ENCODE assay signal across 1 mouse cellular context in the genomic region with DNA sequence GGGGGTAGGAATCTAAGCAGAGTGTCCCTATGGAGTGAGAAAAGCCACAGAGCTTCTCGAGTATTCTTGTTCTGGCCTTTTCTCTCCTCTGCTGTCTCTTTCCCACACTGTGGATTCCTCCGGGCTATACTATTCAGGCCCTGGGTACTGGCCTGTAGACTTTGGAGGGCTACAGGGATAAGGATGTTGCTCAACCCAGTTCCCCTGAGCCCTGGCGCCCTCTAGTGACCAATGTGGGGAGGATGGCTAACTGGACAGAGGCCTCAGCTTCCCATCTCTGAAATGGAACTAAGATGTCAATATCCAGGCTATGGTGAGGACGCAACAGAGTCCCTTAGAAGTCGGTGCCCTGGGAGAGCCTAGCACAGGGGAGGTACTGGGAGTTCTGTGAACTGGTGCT.
TF ChIP-seq lines count a peak whose summit lies in the region.

No protein-coding gene starts in this region.

TF ChIP-seq in C2C12, 6 proteins besides CTCF, POLR2A, EP300 and RAD21:
- TF ChIP-seq FOSL1 (IDR thresholded peaks at IDR 0.05; ENCODE audit: insufficient read depth, low read length, poor library complexity, severe bottlenecking) (no peak), CEBPB (IDR thresholded peaks at IDR 0.05; ENCODE audit: low read depth) (peak; percentile 93)
